Mouse (Mus musculus) heart, postnatal 10 days (tissue): ENCODE measurements around the gene Mios. TPM values are rescaled to one million over a fixed set of nuclear protein-coding genes. Genes with fewer than 3 reads are reported as not detected.

Experiments
- DNase-seq, 2 experiments: peaks; one replicate each; pipeline ENCODE4 v3.0.0; 2021
- intact Hi-C: fragments of 180-260 bp; cut with DNase I; formaldehyde crosslinking; loops from one replicate; pipeline ENCODE4 v1.15.1; 2025
- total RNA-seq, 2 experiments: library from RNA; stranded (reverse); gene quantifications; 2 replicates each; pipeline ENCODE4 v1.2.3; 2021

Mios gene
- total RNA-seq, 2 experiments from 2014 or later = 21.6 TPM

DNA sequence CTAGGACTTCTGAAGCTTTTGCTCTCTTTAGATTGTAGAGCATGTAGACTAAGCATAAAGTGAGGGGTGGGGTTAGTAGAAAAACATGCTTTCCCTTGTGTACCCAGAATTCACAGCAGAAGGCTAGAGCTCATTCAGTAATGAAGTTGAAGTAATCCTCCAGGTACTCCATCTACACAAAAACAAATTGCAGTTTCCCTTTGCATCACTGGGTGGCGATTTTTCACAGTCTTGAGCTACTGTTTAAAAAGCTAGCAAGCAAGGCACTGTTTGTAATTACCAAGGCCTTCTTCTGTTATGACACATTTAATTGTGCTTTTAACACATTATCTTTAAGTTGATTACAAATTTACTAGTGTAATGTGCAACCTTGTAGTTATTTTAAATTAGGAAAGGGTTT, 66.1 kb downstream of the Mios start:
- peak; percentile 83 to 84 for DNase-seq
- intact Hi-C loops = loop anchor here (1.0 to 10.0 kb wide), 5 partner anchors 127 to 557 kb away; partner anchors contain the start of gene Glcci1

DNA sequence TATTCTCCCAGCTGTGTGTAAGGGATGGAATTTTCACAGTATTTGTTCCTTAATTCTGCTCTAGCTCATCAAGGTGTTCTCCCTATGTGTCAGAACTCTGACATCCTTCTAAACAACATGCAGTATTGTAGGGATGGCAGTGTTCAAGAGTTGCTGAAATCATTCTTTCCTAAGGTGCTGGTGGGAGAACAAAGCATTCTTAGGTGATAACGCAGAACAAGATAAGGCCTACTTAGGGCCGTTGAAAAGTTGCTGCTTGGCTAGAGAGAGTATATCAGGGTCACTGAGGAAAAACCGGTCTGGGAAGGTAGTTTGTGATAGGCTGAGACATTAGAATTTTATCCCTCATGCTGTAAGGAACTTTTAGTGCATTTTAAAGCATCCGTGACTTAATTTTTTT, 67.4 kb downstream of the Mios start:
- intact Hi-C loops = loop anchor here (5.0 to 10.0 kb wide), 4 partner anchors 126 to 556 kb away; partner anchors contain the start of gene Glcci1
- no peak for DNase-seq

DNA sequence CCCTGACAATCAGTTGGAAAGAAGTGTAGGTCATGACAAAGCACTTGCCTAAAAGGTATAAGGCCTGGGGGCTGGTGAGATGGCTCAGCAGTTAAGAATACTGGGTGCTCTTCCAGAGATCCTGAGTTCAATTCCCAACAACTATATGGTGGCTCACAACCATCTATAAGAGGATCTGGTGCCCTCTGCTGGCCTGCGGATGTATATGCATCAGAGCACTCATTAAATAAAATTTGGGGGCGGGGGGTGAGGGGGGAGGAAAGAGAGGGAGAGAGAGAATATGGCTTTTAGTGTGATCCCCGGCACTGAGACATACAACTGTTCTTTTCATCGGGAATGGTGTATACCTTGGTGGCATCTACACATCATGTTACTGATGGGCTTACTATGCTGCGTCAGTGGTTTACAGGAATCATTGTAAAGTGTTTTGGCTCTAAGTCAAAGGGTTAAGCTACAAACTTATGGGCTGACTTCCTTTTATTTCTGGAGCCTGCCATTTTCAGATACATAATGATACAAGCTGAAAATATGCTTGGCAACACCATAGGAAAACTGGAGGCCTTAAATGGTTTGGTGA, 69.5 kb downstream of the Mios start:
- intact Hi-C loops = loop anchor here (5.0 to 10.0 kb wide), 4 partner anchors 124 to 554 kb away; partner anchors contain the start of gene Glcci1
- DNase-seq = no peak

DNA sequence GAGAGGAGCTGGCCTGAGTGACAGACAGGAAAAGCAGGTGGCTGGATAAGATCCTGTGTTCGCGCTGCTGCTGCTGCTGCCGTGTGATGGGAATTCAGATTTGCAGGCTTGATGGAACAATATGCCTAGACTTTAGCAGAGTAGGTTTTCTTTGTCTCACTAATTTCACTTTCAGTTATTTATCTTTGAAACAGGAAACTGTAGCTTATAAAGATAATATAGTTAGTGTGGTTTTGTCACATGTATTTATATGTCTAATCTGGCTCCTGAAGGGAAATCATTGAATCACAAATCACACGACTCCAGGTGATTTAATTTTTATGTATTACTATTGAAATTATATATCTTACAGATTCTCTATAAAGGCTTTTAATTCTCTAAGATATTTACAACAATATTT, 74.2 kb downstream of the Mios start:
- DNase-seq = no peak
- intact Hi-C loops = no loop called here

DNA sequence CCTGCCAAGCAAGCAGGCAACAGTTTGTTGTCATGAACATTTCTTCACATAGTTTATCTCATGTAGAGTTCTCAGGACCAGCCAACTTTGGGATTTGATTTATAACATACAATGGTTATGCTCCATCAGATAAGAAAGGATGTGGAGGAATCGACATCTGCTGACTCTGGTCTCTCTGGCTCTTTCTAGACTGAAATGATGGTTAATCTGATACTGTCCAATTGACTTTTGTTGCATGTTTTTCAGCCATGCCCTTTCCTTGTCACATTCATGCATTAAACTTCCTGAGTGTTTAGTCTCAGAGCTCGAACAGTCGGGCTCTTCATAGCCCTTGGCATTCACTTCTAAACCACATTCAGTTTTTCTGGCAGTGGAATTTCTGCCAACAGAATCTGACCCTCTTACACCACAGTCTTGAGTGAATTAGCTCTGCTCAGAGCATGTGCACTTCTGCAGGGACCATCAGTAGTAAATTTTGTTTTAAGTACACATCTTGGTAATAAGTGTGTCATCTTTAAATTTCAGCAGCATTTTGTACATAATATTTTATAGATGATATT, 76.5 kb downstream of the Mios start:
- no peak for DNase-seq
- intact Hi-C loops = no loop called here

Other genes starting within 250 kb of the Mios start
- under 1 TPM; 0.57 to 0.96 TPM for gene Col28a1, start 16.6 kb upstream of the Mios start, total RNA-seq
- gene Rpa3, start 50.0 kb downstream of the Mios start, total RNA-seq = 10 to 100 TPM; 22.5 to 30.5 TPM
- 10 to 100 TPM; 11.5 to 12.2 TPM for gene Umad1, start 50.1 kb downstream of the Mios start, total RNA-seq
- under 1 TPM in 1 of 2 experiments, not detected in 1; 0.15 TPM for gene Gm45062, start 50.2 kb downstream of the Mios start, total RNA-seq